Mouse (Mus musculus) right cerebral cortex, postnatal 14 days (tissue): ENCODE measurements around the gene Eef1a2.
"Not testable (repeated sequence)": the region's sequence is repeated elsewhere in the genome, so short reads cannot be mapped to it uniquely, and the experiment has no call there.

ENCODE experiments used
- DNase-seq: peaks from one replicate; pipeline ENCODE4 v3.0.0; 2022

Gene Eef1a2

DNA sequence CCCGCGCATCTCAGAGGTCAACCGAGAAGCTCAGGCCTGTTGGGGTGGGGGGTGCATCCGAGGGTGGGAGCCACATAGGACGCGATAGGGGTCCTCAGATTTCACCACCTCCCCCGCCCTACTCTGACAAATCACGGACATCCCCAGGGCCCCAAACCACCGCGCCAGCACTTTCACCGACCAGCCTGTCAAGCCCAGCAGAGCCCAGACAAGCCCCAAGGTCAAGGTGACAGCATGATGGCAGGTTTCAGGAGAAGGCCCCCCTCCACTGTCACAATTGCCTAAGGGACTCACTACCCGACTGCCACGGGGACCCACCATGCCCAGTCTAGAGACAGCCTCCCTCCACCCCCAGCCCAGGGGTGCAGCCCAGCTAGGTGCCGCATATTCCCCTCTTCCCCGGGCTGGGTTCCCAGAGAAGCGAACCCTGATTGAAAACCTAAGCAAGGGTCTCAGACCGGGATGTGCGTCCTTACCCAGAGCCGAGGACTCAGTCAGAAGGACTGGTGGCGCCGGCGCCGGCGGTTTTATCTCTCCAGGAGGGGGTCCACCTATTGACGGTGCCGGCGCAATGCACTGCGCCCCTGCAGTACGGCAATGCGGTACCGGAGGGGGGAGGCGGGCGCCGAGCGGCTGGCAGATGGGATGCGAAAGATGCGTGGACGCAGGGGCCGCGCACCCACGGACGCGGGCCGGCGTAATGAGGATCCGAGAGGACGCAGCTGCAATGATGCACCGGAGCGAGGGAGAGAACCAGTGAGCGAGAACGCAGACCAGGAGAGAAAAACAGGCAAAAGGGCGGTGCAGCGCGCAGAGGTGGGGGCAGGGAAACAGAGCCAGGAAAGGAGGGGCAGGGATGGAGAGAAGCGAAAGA, at the start of gene Eef1a2:
Eef1a2 (minus strand) TSS at position 767 of the 874 bp plus-strand sequence.
- DNase-seq, result peak; percentile 86

DNA sequence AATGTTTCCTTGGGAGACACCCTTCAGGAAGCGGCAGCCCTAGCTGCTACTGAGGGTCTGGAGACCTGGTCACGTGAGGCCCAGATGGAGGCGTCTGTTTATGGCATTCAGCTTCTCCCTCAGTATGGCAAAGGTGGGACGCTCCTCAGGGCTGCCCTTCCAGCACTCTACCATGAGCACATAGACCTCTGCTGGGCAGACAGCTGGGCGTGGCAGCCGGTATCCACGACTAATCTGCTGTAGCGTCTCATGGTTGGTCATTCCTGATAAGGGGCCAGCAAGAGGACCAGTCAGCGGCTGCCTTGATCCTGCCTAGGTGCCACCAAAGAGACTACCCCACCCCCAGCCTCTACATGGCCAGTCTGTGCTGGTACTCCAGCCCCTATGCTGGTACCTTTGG, 49.3 kb upstream of the Eef1a2 start:
- no peak for DNase-seq

DNA sequence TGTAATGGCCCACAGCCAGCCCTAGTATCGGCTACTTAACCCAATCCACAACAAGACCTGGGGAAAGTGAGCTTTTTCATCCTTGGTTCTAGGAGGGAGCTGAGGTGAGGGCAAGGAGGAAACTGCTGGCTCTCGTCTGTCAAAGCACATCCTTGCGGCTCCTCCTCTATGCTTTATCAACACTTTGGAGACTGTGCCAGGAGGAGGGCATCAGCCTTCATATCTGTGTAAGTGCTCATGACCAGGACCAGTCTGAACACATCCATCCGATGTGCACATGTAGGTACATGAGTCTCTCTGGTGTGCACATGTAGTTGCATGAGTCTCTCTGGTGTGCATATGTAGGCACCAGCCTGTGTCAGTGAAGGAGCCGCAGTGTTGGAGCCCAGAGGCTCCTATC, 48.9 kb upstream of the Eef1a2 start:
- DNase-seq, result no peak

DNA sequence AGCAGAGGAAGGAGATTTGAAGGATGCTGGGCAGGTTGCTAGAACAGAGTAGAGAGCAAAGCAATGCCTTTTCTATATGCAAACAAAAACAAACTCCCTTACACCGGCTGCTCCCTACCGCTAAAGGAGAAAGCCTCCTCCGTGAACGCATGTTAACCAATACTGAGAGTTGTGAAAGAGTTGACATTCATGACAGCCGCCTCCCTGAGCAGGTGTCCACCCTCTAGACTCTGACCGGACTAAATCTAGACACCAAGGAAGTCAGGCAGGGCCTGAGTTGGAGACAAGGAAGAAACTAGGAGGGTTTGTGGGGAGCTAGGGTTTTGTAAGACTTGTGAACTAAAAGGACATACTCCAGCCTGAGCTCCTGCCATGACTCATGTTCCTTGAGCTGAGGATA, 46.1 kb upstream of the Eef1a2 start:
- DNase-seq, result no peak

DNA sequence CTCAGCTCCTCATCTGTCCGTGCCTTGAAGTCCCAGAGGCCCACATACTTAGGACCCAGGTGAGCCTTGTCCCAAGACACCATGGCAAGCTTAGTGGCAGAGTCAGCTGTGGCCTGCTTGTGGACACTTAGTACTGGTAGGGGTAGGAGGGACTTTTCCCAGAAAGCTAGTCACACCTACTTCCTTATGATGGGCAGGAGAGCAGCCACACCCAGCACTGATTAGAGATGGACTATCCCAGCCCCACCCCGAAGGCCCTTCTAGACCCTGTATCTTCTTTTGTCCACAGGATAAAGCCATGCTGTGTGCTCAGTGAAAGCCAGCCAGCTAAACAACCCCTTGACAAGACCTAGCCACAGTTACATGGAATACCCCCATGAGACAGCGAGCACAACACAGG, 45.6 kb upstream of the Eef1a2 start, which contains the start of gene Ptk6:
Ptk6 (minus strand) TSS at position 368 of the 400 bp plus-strand sequence.
- DNase-seq, result no peak

DNA sequence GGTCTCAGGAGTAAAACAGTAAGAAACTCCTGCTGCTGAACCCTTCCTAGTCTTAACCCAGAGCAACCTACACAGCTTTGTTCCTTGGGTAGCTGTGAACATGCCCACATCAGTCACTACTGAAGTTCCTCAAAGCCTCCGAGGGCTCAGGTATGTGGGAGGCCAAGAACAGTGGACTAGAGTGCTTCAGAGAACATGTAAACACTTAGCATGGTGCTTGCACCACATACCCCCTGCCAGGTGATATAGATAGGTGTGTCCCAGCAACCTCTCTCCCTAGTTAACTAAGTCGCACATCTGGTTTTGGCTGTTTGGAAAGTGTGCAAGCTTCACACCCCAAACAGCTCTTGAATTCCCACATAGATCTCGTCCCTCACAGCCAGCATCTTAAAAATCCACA, 44.8 kb upstream of the Eef1a2 start:
- no peak for DNase-seq

DNA sequence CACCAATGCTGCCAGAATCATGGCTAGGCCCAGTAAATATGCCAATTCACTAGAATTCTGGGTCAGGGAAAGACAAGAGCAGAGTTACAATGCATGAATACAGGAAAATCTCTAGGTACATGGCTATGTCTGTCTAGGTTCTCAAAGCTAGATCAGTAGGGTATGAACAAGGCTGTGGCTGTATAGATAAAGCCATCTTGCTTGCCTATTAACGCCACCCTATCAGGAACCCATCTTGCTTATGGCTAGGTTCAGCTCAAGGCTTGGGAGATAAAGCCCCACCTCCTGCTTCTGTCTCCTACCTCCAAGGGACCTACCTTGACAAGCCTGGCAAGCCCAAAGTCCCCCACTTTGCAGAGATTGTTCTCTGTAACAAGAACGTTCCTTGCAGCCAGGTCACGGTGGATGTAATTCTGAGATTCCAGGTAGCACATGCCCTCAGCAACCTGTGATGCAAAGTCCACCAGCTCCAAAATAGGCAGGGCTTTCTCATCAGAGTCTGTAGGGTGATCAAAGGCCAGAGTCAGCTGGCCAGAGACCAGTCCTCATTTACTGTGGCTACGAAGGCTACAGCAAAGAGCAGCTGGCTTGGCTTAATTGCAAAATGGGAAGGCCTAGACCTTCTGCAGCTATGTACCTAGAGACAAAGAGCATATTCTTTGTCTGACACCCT, 40.0 kb upstream of the Eef1a2 start:
- no peak for DNase-seq

DNA sequence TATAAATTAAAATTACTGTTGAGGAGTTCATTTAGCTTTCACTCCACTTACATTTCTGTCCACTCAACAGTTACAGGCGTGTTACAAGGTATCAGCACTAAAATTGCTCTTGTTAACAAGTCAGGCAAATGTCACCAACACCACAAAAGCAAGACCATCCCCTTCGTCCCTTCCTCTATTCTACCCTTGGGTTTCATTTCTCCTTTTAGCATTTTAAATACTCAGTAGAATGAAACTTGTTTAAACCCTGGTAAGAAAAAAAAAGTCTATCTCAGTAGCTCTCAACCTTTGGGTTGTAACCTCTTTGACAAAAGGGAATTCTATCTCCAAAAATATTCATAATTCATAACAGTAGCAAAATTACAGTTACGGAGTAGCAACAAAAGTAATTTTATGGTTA, 36.2 kb upstream of the Eef1a2 start:
- no peak for DNase-seq

DNA sequence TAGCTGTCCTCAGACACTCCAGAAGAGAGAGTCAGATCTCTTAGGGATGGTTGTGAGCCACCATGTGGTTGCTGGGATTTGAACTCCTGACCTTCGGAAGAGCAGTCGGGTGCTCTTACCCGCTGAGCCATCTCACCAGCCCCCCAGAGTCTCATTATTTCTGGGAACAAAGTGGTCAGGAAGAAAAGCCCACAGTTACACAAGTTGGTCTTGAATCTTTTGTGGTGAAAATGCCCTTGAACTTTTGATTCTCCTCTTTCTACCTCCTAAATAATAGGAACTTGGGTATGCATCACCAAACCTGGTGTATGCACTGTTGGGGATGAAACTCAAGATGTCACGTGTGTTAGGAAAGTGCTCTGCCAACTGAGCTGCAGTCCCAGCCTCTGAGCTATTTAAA, 35.1 kb upstream of the Eef1a2 start:
- DNase-seq, result no peak

DNA sequence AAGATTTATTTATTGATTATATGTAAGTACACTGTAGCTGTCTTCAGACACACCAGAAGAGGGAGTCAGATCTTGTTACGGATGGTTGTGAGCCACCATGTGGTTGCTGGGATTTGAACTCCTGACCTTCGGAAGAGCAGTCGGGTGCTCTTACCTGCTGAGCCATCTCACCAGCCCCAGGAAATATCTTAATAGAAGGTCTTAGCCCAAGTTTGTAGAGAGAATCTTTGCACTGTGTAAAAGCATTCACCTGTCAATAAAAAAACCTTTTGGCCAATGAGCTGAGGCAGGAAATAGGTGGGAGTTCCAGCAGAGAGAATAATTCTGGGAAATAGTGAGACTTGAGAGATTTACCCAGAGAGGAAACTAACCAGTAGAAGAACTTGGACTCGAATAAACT, 34.6 kb upstream of the Eef1a2 start:
- DNase-seq, result not testable (repeated sequence)

DNA sequence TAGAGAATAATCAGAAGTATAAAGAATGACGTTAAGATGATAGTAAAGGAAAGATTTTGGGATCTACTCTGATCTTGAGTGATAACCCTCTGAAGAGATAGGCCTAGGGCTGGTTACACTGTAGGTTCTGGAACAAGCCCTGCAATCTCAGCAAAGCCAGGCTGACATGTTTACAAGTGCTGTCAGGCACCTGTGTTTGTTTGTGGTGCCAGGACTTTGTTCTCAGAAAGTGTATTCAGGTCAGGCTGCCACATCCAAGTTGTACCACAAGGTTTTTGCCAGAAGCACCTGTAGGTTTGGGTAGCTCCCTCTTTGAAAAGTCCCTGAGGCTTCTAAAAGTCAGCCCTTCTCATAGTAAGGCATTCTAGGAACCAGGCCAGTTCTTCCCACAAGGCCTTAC, 32.5 kb upstream of the Eef1a2 start:
- no peak for DNase-seq

DNA sequence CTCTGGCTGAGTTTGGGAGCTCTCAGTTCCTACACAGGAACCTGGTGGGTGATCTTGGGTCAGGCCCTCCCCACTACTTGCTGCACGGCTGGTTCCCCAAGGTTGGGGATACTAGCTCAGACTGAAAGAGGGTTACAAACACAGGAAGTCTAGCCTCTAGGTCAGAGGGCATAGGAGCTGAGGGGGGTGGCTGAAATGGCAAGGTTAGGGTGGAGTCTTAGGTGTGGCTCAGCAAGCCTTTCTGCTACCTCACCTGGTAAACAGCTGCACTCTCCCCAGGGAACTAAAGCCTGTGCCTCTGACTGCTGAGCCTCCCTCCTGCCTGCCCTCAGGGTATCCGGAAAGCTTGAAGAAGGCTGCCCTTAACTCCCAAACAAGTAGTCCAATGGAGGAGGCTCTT, 31.9 kb upstream of the Eef1a2 start:
- DNase-seq, result no peak

DNA sequence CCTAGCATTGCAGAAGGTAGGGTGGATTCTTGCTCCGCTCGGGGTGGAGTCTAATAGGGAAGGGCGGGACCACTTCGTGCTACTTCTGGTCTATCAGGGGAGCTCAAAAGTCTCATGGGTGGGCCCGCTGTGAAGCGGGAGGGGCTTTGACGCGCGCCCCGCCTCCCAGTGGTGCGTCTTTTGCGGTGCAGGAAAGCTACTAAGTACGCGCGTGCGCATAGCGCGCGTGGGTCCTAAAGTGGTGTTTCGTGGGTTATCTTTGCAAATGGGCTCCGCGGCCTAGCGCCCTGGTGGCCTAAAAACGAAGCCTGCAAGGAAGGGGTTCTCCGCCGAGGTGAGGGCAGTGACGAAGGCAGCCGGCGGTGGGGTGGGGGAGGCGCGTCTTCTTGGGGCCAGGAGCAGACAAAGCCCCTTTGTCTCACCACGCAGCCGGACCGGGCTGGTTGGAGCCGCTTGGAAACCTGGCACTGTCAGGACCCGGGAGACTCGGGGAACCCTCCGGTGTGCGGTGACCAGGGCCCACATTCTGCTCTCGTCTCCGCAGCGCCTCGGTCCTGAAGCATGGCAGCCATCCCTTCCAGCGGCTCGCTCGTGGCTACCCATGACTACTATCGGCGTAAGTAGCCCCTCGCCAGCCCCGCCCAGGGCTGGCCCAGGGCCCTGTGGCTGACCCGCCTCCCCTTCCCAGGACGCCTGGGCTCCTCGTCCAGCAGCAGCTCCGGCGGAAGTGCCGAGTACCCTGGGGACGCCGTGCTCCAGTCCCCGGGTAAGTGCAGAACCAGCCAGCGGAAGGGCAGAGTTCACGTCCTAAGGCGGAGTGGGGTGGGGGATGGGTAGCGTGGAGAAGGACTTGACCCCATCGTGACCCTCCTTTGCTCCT, 30.5 kb upstream of the Eef1a2 start, which contains the start of gene Ppdpf:
Ppdpf (plus strand) TSS at position 127 of the 880 bp plus-strand sequence.
- DNase-seq, result peak; percentile 88

DNA sequence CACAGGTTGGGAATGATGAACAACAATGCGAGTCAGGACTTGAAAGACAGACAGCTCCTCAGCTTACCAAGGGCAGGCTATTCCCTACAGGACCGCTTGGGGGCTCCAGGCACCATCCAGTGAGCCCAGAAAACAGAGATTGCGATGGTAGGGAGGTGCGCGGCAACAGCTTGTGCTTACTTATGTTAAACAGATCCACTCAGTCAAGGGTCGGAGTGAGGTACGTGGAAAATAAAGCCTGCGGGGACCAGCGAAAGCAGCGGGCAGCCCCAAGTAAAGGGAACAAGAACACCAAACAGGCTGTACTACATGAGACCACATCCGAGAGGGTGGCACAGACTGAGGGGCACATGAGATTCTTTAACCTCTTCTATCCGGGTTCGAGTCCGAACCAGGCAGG, 29.8 kb upstream of the Eef1a2 start:
- DNase-seq, result peak; percentile 86

DNA sequence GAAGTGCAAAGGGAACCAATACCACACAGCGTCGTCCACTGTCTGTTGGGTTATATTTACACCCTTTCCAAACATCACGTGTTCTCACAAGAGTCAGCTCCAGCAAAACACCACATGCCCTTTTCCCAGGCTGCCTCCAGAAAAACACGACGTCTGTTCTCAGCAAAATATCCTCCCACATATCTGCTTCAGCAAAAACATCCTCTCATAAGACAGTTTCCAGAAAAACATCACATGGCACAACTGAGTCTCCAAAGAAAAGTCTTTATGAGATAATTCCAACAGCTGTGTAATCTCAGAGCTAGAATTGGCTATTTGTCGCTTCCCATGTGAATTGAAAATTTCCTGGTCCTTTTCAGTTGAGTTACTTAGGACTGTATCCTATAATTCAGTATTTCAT, 24.1 kb upstream of the Eef1a2 start:
- DNase-seq, result no peak

DNA sequence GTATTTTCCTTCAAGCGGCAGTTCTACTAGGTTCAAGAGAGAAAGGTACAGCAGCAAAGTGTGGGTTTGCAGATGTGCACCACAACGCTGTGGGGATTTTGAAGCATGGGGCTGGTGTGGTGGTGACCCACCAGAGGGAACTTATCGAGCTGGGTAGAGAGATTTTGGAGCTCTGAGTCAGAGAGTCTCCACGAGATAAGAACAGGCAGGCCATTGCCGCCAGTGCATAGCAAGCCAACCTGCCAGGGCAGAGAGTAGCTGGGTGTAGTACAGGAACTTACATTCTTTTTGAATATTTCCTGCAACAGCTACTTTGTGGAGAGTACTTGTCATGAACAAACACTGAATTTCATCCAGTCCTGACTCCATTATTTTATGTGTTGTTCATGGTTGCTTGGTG, 21.7 kb upstream of the Eef1a2 start:
- no peak for DNase-seq

DNA sequence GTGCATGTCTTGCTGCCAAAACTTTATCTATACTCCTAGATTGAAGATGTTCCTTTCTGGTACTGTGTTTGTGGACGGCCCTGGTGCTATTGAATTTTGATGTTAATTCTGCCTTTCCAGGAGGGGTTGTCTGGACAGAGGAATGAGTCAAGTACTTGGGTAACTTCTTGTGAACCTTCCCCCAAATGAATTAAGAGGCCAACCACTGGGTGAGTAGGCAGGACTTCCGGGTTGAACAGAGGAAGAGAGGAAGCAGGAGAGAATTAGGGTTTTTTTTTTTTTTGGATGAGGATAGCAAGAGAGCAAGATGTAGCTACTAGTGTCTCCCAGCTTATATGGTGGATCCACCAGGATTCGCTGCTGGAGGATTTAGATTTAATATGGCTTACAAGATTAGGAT, 21.2 kb upstream of the Eef1a2 start:
- DNase-seq, result no peak

DNA sequence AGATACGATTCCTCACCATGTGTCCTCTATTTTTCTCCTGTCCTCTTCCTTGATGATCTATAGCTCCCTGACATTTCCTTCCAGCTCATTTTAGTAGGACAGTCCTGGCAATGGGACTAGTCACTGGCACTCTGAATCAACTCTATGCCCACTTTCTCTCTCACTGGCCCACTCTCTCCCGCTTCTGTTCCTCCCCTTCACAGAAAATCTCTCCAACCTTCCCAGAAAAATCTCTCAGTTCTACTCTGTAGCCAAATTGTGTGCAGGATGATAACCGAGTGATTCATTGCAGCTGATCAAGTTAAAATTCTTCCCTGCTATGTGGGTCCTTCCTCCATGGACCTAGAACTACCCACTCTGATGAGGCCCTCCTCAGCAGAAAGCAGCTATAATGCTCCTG, 17.8 kb upstream of the Eef1a2 start:
- no peak for DNase-seq

DNA sequence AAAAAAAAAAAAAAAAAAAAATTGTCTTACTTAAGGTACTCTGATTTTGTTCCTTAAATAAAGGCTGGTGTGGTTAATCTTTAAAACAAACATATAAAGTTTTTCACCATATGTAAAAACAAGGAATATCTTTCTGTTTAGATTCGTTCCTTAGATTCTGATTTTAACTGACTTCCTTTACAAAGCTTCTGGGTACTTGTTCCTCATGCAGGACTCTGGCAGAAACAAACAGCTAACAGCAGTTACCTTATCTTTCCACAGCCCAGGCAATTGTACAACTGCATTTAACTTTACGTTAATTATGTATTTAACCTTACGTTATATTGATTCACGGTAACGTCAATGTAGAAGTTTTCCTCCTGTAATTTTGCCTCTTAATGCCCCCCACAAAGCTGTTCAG, 9.7 kb upstream of the Eef1a2 start:
- no peak for DNase-seq

DNA sequence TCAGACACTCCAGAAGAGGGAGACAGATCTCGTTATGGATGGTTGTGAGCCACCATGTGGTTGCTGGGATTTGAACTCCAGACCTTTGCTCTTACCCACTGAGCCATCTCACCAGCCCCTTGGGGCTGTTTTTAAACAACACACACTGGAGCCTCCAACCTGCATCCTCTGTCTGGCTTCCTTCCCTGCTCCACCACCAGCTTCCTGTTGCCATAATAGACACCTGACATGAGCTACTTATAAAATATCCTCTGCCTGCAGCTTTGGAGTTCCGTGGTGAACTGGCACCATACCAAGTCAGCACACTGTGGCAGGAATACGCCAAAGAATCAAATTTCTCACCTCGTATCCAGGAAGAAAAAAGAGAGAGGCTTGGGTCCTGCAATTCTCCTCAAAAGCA, 4.0 kb upstream of the Eef1a2 start:
- no peak for DNase-seq

DNA sequence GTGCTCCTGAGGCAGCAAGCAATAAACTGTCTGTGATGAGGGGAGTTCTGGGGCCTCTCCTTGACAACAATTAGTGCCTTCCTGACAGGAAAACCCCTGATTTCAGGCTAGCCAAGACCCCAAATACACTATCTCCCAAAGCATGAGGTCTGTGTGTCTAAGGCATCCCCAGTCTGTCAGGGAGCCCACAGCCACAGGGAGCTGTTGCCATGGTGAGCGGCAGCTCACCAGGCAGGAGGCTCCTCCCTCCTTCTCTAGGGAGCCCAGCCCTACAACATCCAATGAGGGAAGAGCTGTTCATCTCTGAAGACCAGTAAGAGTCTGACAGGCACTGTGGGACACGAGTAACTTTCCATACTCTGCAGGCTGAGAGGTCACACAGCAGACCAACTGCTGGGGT, 3.0 kb upstream of the Eef1a2 start:
- peak; percentile 61 for DNase-seq

DNA sequence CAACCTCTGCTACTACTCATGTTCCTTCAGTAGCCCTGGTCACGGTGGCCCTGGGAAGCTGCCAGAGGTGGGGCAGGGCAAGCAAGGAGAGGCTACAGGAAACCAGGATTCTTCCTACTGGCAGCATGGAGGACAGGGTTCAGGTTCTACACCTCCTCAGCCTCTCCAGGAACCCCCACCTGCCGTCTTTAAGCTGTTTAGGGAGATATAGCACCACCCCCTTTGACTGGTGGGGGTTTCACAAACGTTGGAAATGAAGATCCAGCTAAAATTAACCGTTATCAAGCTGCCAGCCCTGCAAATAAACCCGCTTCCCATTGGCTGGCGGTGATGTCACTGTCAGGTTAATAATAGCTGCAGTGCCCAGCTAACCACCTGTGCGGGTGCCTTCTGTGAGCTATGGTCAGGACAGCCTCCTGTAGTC, 2.3 kb upstream of the Eef1a2 start:
- DNase-seq, result peak; percentile 76

DNA sequence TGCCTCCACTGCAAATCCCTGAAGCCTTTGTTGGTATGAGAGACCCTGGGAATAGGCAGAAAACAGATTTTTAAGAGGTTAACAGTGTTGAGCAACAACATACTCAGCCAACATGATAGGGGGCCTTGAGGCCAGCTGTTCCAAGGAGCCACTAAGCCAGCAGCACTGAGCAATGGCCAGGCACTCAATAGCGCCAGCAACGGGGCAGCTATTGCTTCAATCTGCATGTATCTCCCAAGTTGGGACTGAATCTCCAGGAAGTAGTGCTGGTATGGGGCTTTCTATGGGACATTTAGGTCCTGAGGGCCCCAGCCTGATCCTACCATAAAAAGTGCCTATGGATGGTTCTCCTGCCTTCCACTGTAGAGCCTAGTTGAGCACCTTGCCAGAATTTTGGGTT, 1.7 kb upstream of the Eef1a2 start:
- DNase-seq, result no peak
